Mouse (Mus musculus): ENCODE results near the gene Gcnt2.

The Gcnt2 gene

DNA sequence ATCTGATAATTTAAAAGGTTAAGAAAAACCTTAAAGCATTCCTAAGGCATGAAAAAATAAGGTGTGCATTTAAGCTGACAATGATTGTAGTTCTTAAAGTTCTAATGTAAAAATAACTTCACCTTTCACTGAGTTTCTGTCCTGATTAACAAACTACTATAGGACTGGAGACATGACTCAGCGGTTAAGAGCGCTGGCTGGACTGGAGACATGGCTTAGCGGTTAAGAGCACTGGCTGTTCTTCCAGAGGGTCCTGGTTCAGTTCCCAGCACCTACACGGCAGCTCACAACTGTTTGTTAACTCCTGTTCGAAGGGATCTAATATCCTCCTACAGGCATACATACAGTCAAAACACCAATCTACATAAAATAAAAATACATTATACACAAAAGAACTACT is 142.4 kb downstream of the Gcnt2 start:
- no peak for DNase-seq

DNA sequence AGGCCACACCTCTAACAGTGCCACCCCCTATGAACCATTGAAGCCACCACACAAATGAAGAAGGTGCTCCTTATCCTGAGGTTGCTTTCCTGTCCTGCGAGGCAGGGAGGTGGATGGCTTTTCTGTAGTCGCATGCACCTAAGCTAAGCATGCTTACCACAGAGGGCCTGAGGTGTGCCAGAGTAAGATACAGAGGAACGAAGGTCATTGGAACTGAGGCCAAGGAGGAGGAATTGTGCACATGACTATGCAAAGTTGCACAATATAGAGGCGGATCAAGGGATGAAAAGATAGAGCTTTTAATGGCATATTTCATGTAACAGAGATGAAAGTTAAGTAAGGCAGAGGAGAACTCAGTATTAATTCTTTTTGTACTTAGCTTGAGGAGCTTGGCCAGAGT is 146.7 kb downstream of the Gcnt2 start:
- no peak for DNase-seq

DNA sequence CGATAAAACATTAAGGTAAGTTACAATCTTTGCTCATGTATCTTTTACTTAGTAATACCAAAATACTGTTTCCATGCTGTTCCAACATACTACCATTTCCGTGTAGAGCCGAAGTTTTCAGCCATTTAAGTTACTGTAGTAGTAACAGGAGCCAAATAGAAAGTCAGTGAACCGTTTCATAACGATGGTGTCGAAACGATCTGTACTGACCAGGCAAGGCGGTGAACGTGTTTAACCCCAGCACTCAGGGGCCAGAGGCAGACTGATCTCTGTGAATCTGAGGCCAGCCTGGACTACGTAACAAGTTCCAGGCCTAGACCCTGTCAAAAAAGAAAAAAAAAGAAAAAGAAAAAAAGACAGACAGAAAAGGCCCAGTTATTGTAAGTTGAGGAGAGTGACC is 148.7 kb downstream of the Gcnt2 start:
- DNase-seq = no peak

DNA sequence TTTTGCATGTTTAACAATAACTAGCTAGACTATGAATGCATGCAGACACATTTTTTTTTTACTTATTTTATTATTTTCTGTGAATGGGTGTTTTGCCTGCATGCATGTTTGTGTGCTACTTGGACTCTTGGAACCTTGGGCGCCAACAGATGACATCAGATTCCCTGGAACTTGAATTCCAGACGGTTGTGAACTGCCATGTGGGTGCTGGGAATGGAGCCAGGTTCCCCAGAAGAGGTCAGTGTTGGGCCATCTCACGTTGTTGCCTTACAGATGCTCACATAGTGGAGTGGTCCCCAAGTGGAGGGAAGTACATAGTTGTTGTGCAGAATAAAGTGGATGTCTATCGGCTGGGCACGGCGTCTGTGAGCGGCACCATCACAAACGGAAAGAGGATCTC is 149.4 kb downstream of the Gcnt2 start:
- DNase-seq = no peak
